Mouse (Mus musculus) cerebellum, adult 9-11 months (tissue): ENCODE data around the gene Bcam.

Experiments used
- DNase-seq: peaks from one replicate; pipeline ENCODE4 v3.0.0; 2022

Gene Bcam

DNA sequence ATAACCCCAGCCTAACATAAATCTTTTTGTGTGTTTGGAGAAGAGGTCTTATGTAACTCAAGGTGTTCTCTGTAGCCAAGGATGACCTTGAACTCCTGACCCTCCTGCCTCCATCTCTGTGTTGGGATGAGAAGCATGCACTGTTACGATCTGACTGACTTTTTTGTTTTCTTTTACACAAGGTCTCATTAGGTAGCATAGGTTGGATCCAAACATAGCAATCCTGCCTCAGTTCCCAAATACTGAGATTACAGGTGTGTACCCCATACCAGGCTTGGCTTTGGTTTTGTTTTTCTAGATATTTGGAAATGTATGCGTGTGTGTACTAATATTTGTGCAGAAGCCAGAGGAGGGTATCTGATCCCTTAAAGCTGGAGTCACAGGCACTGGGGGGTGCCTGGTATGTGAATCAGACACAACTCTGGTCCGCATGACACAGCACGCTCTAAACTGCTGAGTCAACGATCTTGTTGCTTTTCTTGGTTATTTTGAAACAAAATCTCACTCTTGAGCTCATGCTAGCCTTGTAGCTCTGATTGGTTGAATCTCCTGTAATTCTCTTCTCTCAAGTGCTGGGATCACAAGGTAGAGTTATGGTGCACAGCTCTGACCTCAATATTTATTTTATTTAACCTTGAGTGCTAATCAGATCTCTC lies 52.4 kb downstream of the Bcam start:
- DNase-seq, result peak; percentile 29

DNA sequence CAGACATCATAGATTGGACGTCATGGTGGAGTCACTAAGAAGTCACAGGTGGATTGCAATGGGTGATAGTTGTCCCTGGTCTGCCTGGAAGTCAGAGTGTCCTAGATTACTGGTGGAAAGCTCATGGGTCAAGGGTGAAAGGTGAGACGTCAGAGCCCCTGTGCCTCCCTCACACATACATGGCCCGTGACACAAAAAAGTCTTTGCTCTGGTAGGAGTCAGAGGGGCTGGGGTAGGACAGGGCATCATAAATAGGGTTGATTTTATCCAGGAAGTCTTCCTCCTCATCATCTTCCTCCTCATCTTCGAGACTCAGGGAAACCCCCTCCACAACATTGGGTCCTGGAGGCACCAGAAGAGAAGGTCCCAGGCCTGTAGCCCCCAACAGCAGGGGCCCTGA lies 53.5 kb downstream of the Bcam start:
- peak; percentile 65 for DNase-seq

DNA sequence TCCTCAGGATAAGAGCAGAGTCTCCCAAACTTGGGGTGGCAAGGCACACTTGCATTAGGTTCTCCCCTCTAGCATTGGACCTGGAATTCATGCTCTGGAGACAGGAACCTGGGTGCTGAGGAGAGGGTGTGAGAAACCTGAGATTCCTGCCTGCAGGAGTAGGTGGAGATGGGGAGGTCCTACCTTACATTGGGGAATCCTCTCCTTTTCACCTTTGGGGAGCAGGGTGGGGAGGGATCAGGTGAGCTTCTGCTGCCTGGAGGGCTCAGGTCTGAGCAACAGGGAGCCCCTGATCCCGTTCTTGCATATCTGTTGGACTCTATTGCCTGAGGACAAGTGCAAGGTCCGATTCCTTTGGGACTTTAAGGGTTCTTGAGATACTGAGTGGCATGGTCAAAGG lies 54.0 kb downstream of the Bcam start:
- peak; percentile 73 for DNase-seq

DNA sequence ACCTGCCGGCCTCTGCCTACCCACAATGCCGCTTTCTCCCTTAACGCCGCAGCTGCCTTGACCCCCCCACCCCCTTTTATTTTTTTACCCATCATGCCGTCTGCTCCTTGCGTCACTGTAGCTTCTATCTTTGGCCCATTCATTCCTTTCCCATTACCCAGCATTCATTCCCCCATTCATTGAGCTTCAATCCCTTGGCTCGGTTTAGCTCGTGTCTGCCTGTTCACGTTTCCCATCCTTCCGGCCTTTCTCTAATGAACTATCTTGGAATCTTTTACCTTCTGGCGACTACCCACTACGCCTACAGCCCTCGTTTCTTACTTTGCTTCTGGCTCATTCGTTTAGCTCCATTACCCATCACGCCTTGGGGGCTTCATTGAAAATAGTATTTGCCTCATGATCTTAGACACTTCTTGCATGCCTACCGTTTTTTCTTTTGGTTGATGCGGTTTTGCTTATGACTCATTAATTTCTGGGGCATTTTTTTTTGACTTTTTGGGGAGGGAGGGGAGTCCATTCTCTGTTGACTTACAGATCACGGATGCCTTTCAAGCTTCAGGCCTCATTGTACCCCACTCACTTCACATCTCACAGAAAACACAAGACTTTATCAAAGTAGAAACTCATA lies 54.6 kb downstream of the Bcam start:
- no peak for DNase-seq

DNA sequence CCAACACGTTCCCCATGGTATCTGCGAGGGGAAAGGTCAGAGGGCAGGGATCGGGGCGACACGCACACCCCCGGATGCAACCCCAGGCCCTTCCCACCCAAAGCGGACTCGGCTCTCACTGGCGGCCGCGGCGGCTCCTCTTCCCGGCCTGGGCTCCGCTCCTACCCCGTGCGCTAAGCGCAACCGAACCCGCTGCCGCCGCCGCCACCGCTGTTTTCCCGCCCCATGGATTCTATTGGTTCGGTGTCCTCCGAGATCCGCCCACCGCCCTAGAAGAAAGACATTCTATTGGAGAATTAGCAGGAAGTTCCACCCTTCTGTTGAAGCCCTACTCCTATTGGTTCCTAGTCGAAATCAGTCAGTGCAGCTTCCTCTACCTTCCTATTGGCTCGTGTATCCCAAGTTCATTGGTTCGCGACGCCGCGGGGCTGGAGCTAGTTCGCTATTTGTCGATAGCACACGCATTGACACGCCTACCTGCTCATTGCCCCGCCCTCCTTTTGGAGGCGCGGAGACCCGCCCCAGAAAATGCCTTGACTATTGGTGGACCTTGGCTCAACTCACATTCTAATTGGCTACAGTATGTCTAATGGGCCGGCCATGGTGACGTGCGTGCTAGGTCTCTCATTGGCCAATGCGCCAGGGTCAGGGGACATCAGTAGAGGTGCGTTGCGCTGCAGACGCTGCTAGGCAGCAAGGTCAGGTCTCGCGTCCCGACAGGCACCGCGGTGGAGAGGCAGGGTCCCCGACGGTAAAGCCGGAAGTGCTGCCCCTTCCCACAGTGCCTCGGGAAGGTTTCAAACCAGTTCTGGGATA lies 55.4 kb downstream of the Bcam start, which contains the start of gene Tomm40:
TSS of gene Tomm40 (minus strand) at position 200 of the 816 bp plus-strand sequence.
- peak; percentile 100 for DNase-seq

DNA sequence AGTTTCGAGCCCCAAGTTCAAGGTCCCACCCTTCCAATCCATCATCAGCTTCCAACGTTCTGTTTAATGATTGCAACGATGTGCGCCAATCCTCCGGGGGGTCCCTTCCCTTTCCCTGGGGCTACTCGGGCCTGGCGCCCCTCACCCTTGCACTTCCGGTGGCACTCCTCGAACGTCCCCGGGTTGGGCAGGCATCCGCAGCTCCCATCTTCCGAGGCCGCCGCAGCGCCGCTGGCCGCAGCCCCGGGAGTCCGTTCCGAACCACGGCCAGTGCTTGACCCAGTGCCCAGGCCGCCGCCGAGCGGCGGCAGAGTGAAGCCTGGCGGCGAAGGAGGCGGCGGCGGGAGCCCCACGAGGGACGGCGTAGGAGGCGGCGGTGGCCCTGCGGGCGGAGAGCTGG lies 56.0 kb downstream of the Bcam start:
- DNase-seq, result no peak

DNA sequence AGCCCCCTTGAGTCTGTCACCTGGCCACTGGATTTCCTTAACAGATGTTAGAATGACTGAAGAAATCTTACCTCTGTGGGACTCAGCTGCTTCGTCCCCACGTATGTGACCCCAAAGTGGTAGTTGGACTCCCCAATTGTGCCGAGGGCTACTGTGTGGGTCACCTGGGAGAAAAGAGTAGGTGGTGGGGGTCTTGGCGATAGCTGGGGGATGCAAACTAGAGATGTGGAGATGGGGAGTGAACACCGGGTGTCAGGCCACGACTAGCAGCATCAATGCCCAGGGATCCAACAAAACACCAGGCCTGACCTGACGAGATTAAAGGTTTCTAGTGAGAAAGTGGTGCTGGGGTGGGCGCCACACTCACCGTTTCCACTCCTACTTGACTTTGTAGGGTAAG lies 57.2 kb downstream of the Bcam start:
- DNase-seq, result no peak

DNA sequence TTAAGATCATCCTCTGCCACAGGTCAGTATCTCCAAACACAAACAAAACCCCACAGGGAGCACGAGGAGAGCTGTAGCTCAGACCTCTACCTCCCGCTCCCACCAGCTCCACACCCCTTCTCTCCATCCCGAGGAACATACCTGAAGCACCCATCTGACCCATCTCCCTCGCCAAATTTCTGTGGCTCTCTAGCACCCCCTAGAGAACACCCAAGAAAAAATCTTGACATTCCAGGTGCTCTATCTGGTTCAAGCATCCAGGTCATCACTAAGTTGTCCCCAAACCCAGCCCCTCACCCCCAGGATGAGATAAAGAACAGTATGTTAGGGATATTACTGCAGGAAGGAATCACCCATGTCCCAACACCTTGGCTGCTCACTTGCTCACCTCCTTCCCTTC lies 57.6 kb downstream of the Bcam start:
- DNase-seq, result peak; percentile 62

DNA sequence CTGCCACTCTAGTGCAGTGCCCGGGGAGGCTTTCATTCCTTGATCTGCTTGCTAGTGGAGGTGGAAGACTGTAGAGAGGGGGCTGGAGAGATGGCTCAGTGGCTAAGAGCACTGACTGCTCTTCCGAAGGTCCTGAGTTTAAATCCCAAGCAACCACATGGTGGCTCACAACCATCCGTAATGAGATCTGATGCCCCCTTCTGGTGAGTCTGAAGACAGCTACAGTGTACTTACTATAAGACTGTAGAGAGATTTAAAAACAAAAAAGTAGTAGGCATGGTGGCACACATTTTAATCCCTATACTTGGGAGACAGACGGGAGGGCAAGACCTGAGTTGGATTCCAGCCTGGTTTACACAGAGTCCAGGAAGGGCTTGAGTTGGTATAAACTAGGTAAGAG lies 58.4 kb downstream of the Bcam start:
- peak; percentile 37 for DNase-seq

DNA sequence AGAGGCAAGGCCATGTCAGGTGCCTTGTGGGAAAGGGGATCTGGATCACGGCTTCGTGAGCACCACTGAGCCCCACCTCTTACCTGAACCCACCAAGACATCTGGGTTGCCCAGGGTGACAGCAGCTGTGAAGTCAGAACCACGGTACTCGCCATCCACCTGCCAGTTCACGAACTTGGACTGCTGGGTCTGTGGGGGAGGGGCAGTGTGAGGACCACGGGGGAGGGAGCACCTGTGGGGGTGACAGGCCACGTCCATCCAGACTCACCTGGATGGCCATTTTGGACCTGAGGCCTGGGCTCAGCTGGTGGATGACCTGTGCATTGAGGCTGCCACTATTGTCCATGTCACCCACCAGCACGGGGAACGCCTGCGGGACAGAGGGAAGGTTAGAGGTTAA lies 60.2 kb downstream of the Bcam start:
- DNase-seq, result peak; percentile 37
